Mouse (Mus musculus) forebrain, embryonic 12.5 days (tissue): ENCODE data around the gene Csgalnact2. TPM values are rescaled to one million over a fixed set of nuclear protein-coding genes. Genes with fewer than 3 reads are reported as not detected.

Source experiments
- ATAC-seq: fragments of 200-750 bp; cut with Nextera tagmentation; 2 replicates; pipeline ENCODE4 v1.8.0; 2017; ENCODE audit warnings: moderate TSS enrichment; ENCODE audit not compliant: low FRiP score
- H3K27ac ChIP-seq: fragments of 300-500 bp; sonication (generic); 2 replicates; pipeline ENCODE4 v1.5.1; 2016; ENCODE audit warnings: mild to moderate bottlenecking
- H3K27me3 ChIP-seq: fragments of 300-500 bp; sonication (generic); 2 replicates; pipeline ENCODE4 v1.6.1; 2016; ENCODE audit warnings: mild to moderate bottlenecking
- H3K36me3 ChIP-seq: fragments of 300-500 bp; sonication (generic); replicated peaks from 2 replicates; pipeline ENCODE4 v1.6.1; 2016; ENCODE audit warnings: mild to moderate bottlenecking
- H3K4me1 ChIP-seq: fragments of 300-500 bp; sonication (generic); 2 replicates; pipeline ENCODE4 v1.6.1; 2016
- H3K4me2 ChIP-seq: fragments of 300-500 bp; sonication (generic); 2 replicates; pipeline ENCODE4 v1.6.1; 2016; ENCODE audit warnings: mild to moderate bottlenecking, moderate library complexity
- H3K4me3 ChIP-seq: fragments of 300-500 bp; sonication (generic); replicated peaks from 2 replicates; pipeline ENCODE4 v1.5.1; 2016; ENCODE audit warnings: mild to moderate bottlenecking
- H3K9ac ChIP-seq: fragments of 300-500 bp; sonication (generic); 2 replicates; pipeline ENCODE4 v1.6.1; 2016; ENCODE audit warnings: mild to moderate bottlenecking
- H3K9me3 ChIP-seq: fragments of 300-500 bp; sonication (generic); 2 replicates; pipeline ENCODE4 v1.6.1; 2016
- WGBS: fragments of 180-500 bp; shearing (Covaris S2); methylation state at CpG from one replicate; pipeline ENCODE4 v1.1.7; 2016; 5-methylcytosine and 5-hydroxymethylcytosine counted together
- microRNA-seq: library from miRNA; unstranded; fragments of <30 nt; microRNA quantifications from one replicate; pipeline ENCODE4, GENCODE M21; 2017
- polyA plus RNA-seq: library from polyadenylated mRNA; unstranded; fragments of >200 nt; fragmentation: Nextera tagmentation; extraction: Ambion mirVana; gene quantifications from 2 replicates; pipeline ENCODE4 v1.2.1, GENCODE M21; 2016

Gene Csgalnact2
- polyA plus RNA-seq, 1 experiment from 2014 or later: 8.6 TPM

GRCm38 (mm10) chr6:118067720-118068119 lies 71.2 kb downstream of the Csgalnact2 start:
- no peaks in the 10 kb centered on the region for H3K36me3 ChIP-seq
- WGBS: 70% methylated on average over 7 of the region's 7 CpGs
- H3K27ac ChIP-seq: no peak overlapping the region
- peaks cover 24% of the 10 kb centered on the region for H3K4me1 ChIP-seq
- peaks cover 45% of the 10 kb centered on the region for H3K27me3 ChIP-seq
- no peak for ATAC-seq
- H3K4me2 ChIP-seq: no peak overlapping the region
- no peak overlapping the region for H3K9ac ChIP-seq
- H3K9me3 ChIP-seq: no peaks in the 10 kb centered on the region
- no peak overlapping the region for H3K4me3 ChIP-seq

GRCm38 (mm10) chr6:118066199-118067081 lies 72.5 kb downstream of the Csgalnact2 start:
- H3K27ac ChIP-seq: no peak overlapping the region
- peak; percentile 52 for ATAC-seq

GRCm38 (mm10) chr6:118065837-118066198 lies 73.1 kb downstream of the Csgalnact2 start:
- no peak overlapping the region for H3K27ac ChIP-seq
- peaks cover 45% of the 10 kb centered on the region for H3K27me3 ChIP-seq
- 3% methylated on average over 12 of the region's 12 CpGs for WGBS
- peak; percentile 62 for ATAC-seq
- H3K4me2 ChIP-seq: peak overlapping the region; percentile 97
- H3K4me3 ChIP-seq: peak overlapping the region; percentile 49
- H3K9ac ChIP-seq: peak overlapping the region; percentile 60
- no peaks in the 10 kb centered on the region for H3K36me3 ChIP-seq
- H3K9me3 ChIP-seq: no peaks in the 10 kb centered on the region
- H3K4me1 ChIP-seq: peaks cover 24% of the 10 kb centered on the region

More at GRCm38 (mm10) chr6:118066199-118067081, 72.5 kb downstream of the Csgalnact2 start:
- WGBS: 1% methylated on average over 40 of the region's 40 CpGs
- peaks cover 24% of the 10 kb centered on the region for H3K4me1 ChIP-seq
- H3K4me3 ChIP-seq: peak overlapping the region; percentile 49
- peak overlapping the region; percentile 60 for H3K9ac ChIP-seq
- H3K4me2 ChIP-seq: peak overlapping the region; percentile 97
- no peaks in the 10 kb centered on the region for H3K9me3 ChIP-seq
- no peaks in the 10 kb centered on the region for H3K36me3 ChIP-seq
- H3K27me3 ChIP-seq: peaks cover 45% of the 10 kb centered on the region

- no peaks in the 10 kb centered on the region for H3K36me3 ChIP-seq
- no peak overlapping the region for H3K9ac ChIP-seq
- peaks cover 21% of the 10 kb centered on the region for H3K4me1 ChIP-seq
- H3K9me3 ChIP-seq: no peaks in the 10 kb centered on the region
- H3K27ac ChIP-seq: no peak overlapping the region
- peak; percentile 65; the same call in 1 of the 2 replicates for ATAC-seq
- peak overlapping the region; percentile 97 for H3K4me2 ChIP-seq
- peaks cover 45% of the 10 kb centered on the region for H3K27me3 ChIP-seq
- WGBS: 6% methylated on average over 7 of the region's 7 CpGs
- H3K4me3 ChIP-seq: no peak overlapping the region
These were observed 73.9 kb downstream of the Csgalnact2 start for GRCm38 (mm10) chr6:118064968-118065530.

GRCm38 (mm10) chr6:118063266-118063665 lies 75.7 kb downstream of the Csgalnact2 start:
- no peaks in the 10 kb centered on the region for H3K9me3 ChIP-seq
- H3K36me3 ChIP-seq: no peaks in the 10 kb centered on the region
- H3K27me3 ChIP-seq: peaks cover 41% of the 10 kb centered on the region
- H3K4me2 ChIP-seq: no peak overlapping the region
- peaks cover 21% of the 10 kb centered on the region for H3K4me1 ChIP-seq
- ATAC-seq: no peak
- H3K27ac ChIP-seq: no peak overlapping the region
- 74% methylated on average over 5 of the region's 5 CpGs for WGBS
- no peak overlapping the region for H3K4me3 ChIP-seq
- H3K9ac ChIP-seq: no peak overlapping the region

- Histone ChIP-seq H3K9ac (no peak overlapping the region), H3K27ac (no peak overlapping the region), H3K4me1 (peaks cover 12% of the 10 kb centered on the region), H3K4me2 (no peak overlapping the region), H3K9me3 (no peaks in the 10 kb centered on the region), H3K36me3 (no peaks in the 10 kb centered on the region), H3K27me3 (peaks cover 23% of the 10 kb centered on the region), H3K4me3 (no peak overlapping the region)
- WGBS: 91% methylated on average over 4 of the region's 4 CpGs
- ATAC-seq: no peak
These were observed 77.7 kb downstream of the Csgalnact2 start for GRCm38 (mm10) chr6:118061266-118061665.

Small RNA genes within 50 kb of the gene (microRNA-seq; reads per million reads assigned to microRNA genes)
- not detected for gene Mir7044

Other genes starting within 250 kb of the Csgalnact2 start
- gene Hnrnpf, start 238.8 kb downstream of the Csgalnact2 start, polyA plus RNA-seq: 624 TPM in 2 replicates
- gene Fxyd4, start 201.4 kb downstream of the Csgalnact2 start, polyA plus RNA-seq: 1.9 and 2.0 TPM in 2 replicates
- 0.33 and 0.49 TPM in 2 replicates for gene Rasgef1a, start 127.7 kb downstream of the Csgalnact2 start, polyA plus RNA-seq
- gene Ret, start 58.6 kb upstream of the Csgalnact2 start, polyA plus RNA-seq: 0.81 and 0.84 TPM in 2 replicates